In genomic region chr9:67303038-67303437, GRCm38 (mm10) we compare ENCODE assay signal across 13 mouse cellular contexts.
DNase-seq lines count a peak whose midpoint lies in the region; ATAC-seq and TF ChIP-seq lines count a peak whose summit lies in the region.
"Had no signal": no experiment of that assay in that cellular context is flagged by ENCODE, and none has a peak within 500 bp of the region (broad histone marks: within the 10 kb centered on the region; RNA-seq: fewer than 3 reads in every experiment).

No protein-coding gene starts in this region.

- no peak overlapping the region for H3K4me2 ChIP-seq in heart, postnatal 0 days (ENCODE audit: low read depth, low read length)
- H3K4me2 ChIP-seq in heart, embryonic 11.5 days, result no peak overlapping the region
- H3K4me2 ChIP-seq in midbrain, embryonic 11.5 days, result no peak overlapping the region
- no peak overlapping the region for H3K4me2 ChIP-seq in midbrain, embryonic 13.5 days (replicated peaks)
- H3K4me2 ChIP-seq in stomach, postnatal 0 days (replicated peaks; ENCODE audit: low read depth), result no peak overlapping the region
- H3K4me2 ChIP-seq: forebrain, embryonic 13.5 days; hindbrain, embryonic 15.5 days had no signal

- DNase-seq in heart, postnatal 0 days (ENCODE audit: low spot score), result no peak
- no peak for DNase-seq in left cerebral cortex, adult 2 months (ENCODE audit: extremely low spot score in 1 of 2, low spot score in 2 of 2)
- no peak for DNase-seq in left cerebral cortex, adult 18-20 months (ENCODE audit: low spot score in 2 of 2)
- DNase-seq in midbrain, embryonic 11.5 days (ENCODE audit: low spot score, missing footprints), result peak; percentile 44
- no peak for DNase-seq in stomach, postnatal 0 days (ENCODE audit: low spot score)
- DNase-seq in cerebellum, postnatal 4 days (ENCODE audit: low spot score in 2 of 2), result no peak
- DNase-seq: forebrain, postnatal 0 days; gastrocnemius, postnatal 14 days had no signal

- TF ChIP-seq CTCF in heart, postnatal 0 days (IDR thresholded peaks at IDR 0.05; ENCODE audit: low read depth), result peak; percentile 22; the same call in 1 of the 2 replicates
- TF ChIP-seq CTCF in left cerebral cortex, adult 2 months (IDR thresholded peaks at IDR 0.05), result peak; percentile 13; the same call in 1 of the 2 replicates
- TF ChIP-seq CTCF in stomach, postnatal 0 days (IDR thresholded peaks at IDR 0.05; ENCODE audit: low read depth), result peak; percentile 40; the same call in 1 of the 2 replicates

- ATAC-seq in heart, postnatal 0 days (ENCODE audit: insufficient read depth, low read depth), result no peak
- no peak for ATAC-seq in heart, embryonic 11.5 days (replicated peaks; ENCODE audit: insufficient number of reproducible peaks, low FRiP score, low TSS enrichment)
- no peak for ATAC-seq in midbrain, embryonic 11.5 days (ENCODE audit: low FRiP score)
- ATAC-seq in midbrain, embryonic 13.5 days, result no peak
- ATAC-seq in stomach, postnatal 0 days (ENCODE audit: low FRiP score, low TSS enrichment), result no peak
- ATAC-seq: forebrain, embryonic 13.5 days; forebrain, postnatal 0 days had no signal

- no peaks in the 10 kb centered on the region for H3K4me1 ChIP-seq in heart, postnatal 0 days (ENCODE audit: control insufficient read depth, insufficient read depth)
- no peaks in the 10 kb centered on the region for H3K4me1 ChIP-seq in heart, embryonic 11.5 days (ENCODE audit: control insufficient read depth, insufficient read depth, low read length)
- no peaks in the 10 kb centered on the region for H3K4me1 ChIP-seq in midbrain, embryonic 11.5 days (ENCODE audit: control insufficient read depth, insufficient read depth, low read length)
- H3K4me1 ChIP-seq in midbrain, embryonic 13.5 days (replicated peaks), result no peaks in the 10 kb centered on the region
- no peaks in the 10 kb centered on the region for H3K4me1 ChIP-seq in stomach, postnatal 0 days (replicated peaks; ENCODE audit: control insufficient read depth, insufficient read depth)
- H3K4me1 ChIP-seq: hindbrain, embryonic 15.5 days had no signal

- H3K27me3 ChIP-seq in heart, postnatal 0 days (ENCODE audit: control insufficient read depth, insufficient read depth, low read length), result no peaks in the 10 kb centered on the region
- H3K27me3 ChIP-seq in heart, embryonic 11.5 days (ENCODE audit: control insufficient read depth, insufficient read depth, low read length), result no peaks in the 10 kb centered on the region
- no peaks in the 10 kb centered on the region for H3K27me3 ChIP-seq in midbrain, embryonic 11.5 days (ENCODE audit: control insufficient read depth, insufficient read depth, low read length)
- H3K27me3 ChIP-seq in midbrain, embryonic 13.5 days, result no peaks in the 10 kb centered on the region
- H3K27me3 ChIP-seq in stomach, postnatal 0 days (ENCODE audit: control insufficient read depth, insufficient read depth, low read length), result no peaks in the 10 kb centered on the region
- H3K27me3 ChIP-seq: forebrain, embryonic 13.5 days; hindbrain, embryonic 15.5 days had no signal

- TF ChIP-seq EP300 in heart, postnatal 0 days (IDR thresholded peaks at IDR 0.05; ENCODE audit: low read depth), result no peak
- TF ChIP-seq EP300 in stomach, postnatal 0 days (optimal IDR thresholded peaks at IDR 0.05), result no peak

- no peak overlapping the region for H3K4me3 ChIP-seq in heart, postnatal 0 days (ENCODE audit: low read depth, low read length)
- no peak overlapping the region for H3K4me3 ChIP-seq in heart, embryonic 11.5 days (ENCODE audit: low read depth, low read length)
- H3K4me3 ChIP-seq in left cerebral cortex, adult 2 months, result no peak overlapping the region
- H3K4me3 ChIP-seq in midbrain, embryonic 11.5 days (ENCODE audit: low read depth, low read length), result no peak overlapping the region
- H3K4me3 ChIP-seq in midbrain, embryonic 13.5 days (replicated peaks), result no peak overlapping the region
- H3K4me3 ChIP-seq in stomach, postnatal 0 days (ENCODE audit: low read depth, low read length), result no peak overlapping the region
- H3K4me3 ChIP-seq: embryonic facial prominence, embryonic 10.5 days; forebrain, embryonic 13.5 days; hindbrain, embryonic 15.5 days had no signal

- H3K9ac ChIP-seq in heart, postnatal 0 days (replicated peaks; ENCODE audit: low read depth, low read length), result no peak overlapping the region
- H3K9ac ChIP-seq in heart, embryonic 11.5 days (ENCODE audit: low read depth, low read length), result no peak overlapping the region
- H3K9ac ChIP-seq in midbrain, embryonic 11.5 days (ENCODE audit: low read length), result no peak overlapping the region
- no peak overlapping the region for H3K9ac ChIP-seq in midbrain, embryonic 13.5 days (replicated peaks)
- no peak overlapping the region for H3K9ac ChIP-seq in stomach, postnatal 0 days (ENCODE audit: low read length)
- H3K9ac ChIP-seq: forebrain, embryonic 13.5 days; forebrain, postnatal 0 days; hindbrain, embryonic 15.5 days had no signal

- H3K27ac ChIP-seq in heart, postnatal 0 days (ENCODE audit: low read depth), result no peak overlapping the region
- H3K27ac ChIP-seq in heart, embryonic 11.5 days (ENCODE audit: low read depth, low read length), result no peak overlapping the region
- H3K27ac ChIP-seq in left cerebral cortex, adult 2 months, result no peak overlapping the region
- no peak overlapping the region for H3K27ac ChIP-seq in midbrain, embryonic 11.5 days (ENCODE audit: low read depth, low read length)
- no peak overlapping the region for H3K27ac ChIP-seq in midbrain, embryonic 13.5 days
- no peak overlapping the region for H3K27ac ChIP-seq in stomach, postnatal 0 days (replicated peaks)
- H3K27ac ChIP-seq: embryonic facial prominence, embryonic 10.5 days; forebrain, embryonic 13.5 days; hindbrain, embryonic 15.5 days had no signal

- H3K9me3 ChIP-seq in heart, postnatal 0 days (replicated peaks; ENCODE audit: control insufficient read depth, low read length), result no peaks in the 10 kb centered on the region
- H3K9me3 ChIP-seq in heart, embryonic 11.5 days (replicated peaks; ENCODE audit: control insufficient read depth, low read length), result no peaks in the 10 kb centered on the region
- H3K9me3 ChIP-seq in midbrain, embryonic 11.5 days (ENCODE audit: control insufficient read depth, low read length), result no peaks in the 10 kb centered on the region
- no peaks in the 10 kb centered on the region for H3K9me3 ChIP-seq in midbrain, embryonic 13.5 days
- H3K9me3 ChIP-seq in stomach, postnatal 0 days (ENCODE audit: control insufficient read depth, low read length), result no peaks in the 10 kb centered on the region
- H3K9me3 ChIP-seq: embryonic facial prominence, embryonic 10.5 days; forebrain, embryonic 13.5 days; hindbrain, embryonic 15.5 days had no signal

- H3K36me3 ChIP-seq in heart, postnatal 0 days (replicated peaks; ENCODE audit: control insufficient read depth, insufficient read depth, low read length), result peaks cover 43% of the 10 kb centered on the region
- peaks cover 3% of the 10 kb centered on the region; the same call in 1 of the 2 replicates for H3K36me3 ChIP-seq in heart, embryonic 11.5 days (ENCODE audit: control insufficient read depth, insufficient read depth, low read length)
- no peaks in the 10 kb centered on the region for H3K36me3 ChIP-seq in midbrain, embryonic 11.5 days (ENCODE audit: control insufficient read depth, insufficient read depth, low read length)
- no peaks in the 10 kb centered on the region for H3K36me3 ChIP-seq in midbrain, embryonic 13.5 days
- H3K36me3 ChIP-seq in stomach, postnatal 0 days (ENCODE audit: control insufficient read depth, insufficient read depth, low read length), result peaks cover 2% of the 10 kb centered on the region; the same call in 1 of the 2 replicates

- intact Hi-C loops in left cerebral cortex, adult 2 months (cut with DNase I), result no loop called here
